Mouse (Mus musculus) liver, postnatal 0 days (tissue): ENCODE results near the gene Vps26c. TPM values are rescaled to one million over a fixed set of nuclear protein-coding genes. Genes with fewer than 3 reads are reported as not detected.

Experiments
- ATAC-seq: fragments of 200-750 bp; cut with Nextera tagmentation; 2 replicates; pipeline ENCODE4 v1.8.0; 2017; ENCODE audit warnings: mild to moderate bottlenecking, moderate library complexity
- DNase-seq: peaks from one replicate; pipeline ENCODE4 v3.0.0-alpha.2; 2016
- H3K27ac ChIP-seq: fragments of 300-500 bp; sonication (generic); 2 replicates; pipeline ENCODE4 v1.5.1; 2014; ENCODE audit warnings: antibody characterized with exemption, moderate library complexity, mild to moderate bottlenecking, low read depth
- H3K27me3 ChIP-seq: fragments of 300-500 bp; sonication (generic); 2 replicates; pipeline ENCODE4 v1.6.1; 2014; ENCODE audit warnings: low read length, control low read depth, mixed read lengths; ENCODE audit not compliant: insufficient read depth
- H3K36me3 ChIP-seq: fragments of 300-500 bp; sonication (generic); replicated peaks from 2 replicates; pipeline ENCODE4 v1.6.1; 2014; ENCODE audit warnings: mild to moderate bottlenecking, control low read depth, low read length, moderate library complexity, mixed read lengths; ENCODE audit not compliant: insufficient read depth
- H3K4me1 ChIP-seq: fragments of 300-500 bp; sonication (generic); 2 replicates; pipeline ENCODE4 v1.6.1; 2014; ENCODE audit warnings: antibody characterized with exemption, mild to moderate bottlenecking, control low read depth; ENCODE audit not compliant: insufficient read depth
- H3K4me2 ChIP-seq: fragments of 300-500 bp; sonication (generic); 2 replicates; pipeline ENCODE4 v1.6.1; 2014; ENCODE audit warnings: low read depth, mild to moderate bottlenecking, low read length, moderate library complexity, mixed read lengths
- H3K4me3 ChIP-seq: fragments of 300-500 bp; sonication (generic); 2 replicates; pipeline ENCODE4 v1.5.1; 2014; ENCODE audit warnings: low read depth, low read length
- H3K9ac ChIP-seq: fragments of 300-500 bp; sonication (generic); replicated peaks from 2 replicates; pipeline ENCODE4 v1.6.1; 2014; ENCODE audit warnings: mild to moderate bottlenecking, moderate library complexity
- H3K9me3 ChIP-seq: fragments of 300-500 bp; sonication (generic); 2 replicates; pipeline ENCODE4 v1.6.1; 2016; ENCODE audit warnings: mild to moderate bottlenecking, control low read depth, low read length, mixed read lengths
- CTCF ChIP-seq: sonication (generic); IDR thresholded peaks from 2 replicates; pipeline ENCODE4 v1.5.1; 2016; ENCODE audit warnings: antibody characterized with exemption, low read depth
- EP300 ChIP-seq: IDR thresholded peaks from 2 replicates; pipeline ENCODE4 v1.6.1; 2016; ENCODE audit warnings: antibody characterized with exemption, low read depth, mild to moderate bottlenecking
- WGBS: fragments of 180-500 bp; shearing (Covaris S2); extraction: QIAGEN DNeasy Blood & Tissue Kit; methylation state at CpG from one replicate; pipeline ENCODE4 v1.1.7; 2014; ENCODE audit not compliant: insufficient replicate concordance; 5-methylcytosine and 5-hydroxymethylcytosine counted together
- polyA plus RNA-seq: library from polyadenylated mRNA; unstranded; fragments of >200 nt; fragmentation: Nextera tagmentation; extraction: Ambion mirVana; gene quantifications from 2 replicates; pipeline ENCODE4 v1.2.1, GENCODE M21; 2015

Gene Vps26c
- 16.0 and 16.4 TPM in 2 replicates for polyA plus RNA-seq

- no peaks in the 10 kb centered on the region for H3K27me3 ChIP-seq
- peak within 1 kb of the TSS; percentile 87 for H3K4me2 ChIP-seq
- H3K4me1 ChIP-seq = peaks cover 41% of the 10 kb centered on the region
- H3K27ac ChIP-seq = peak within 1 kb of the TSS; percentile 98
- TF ChIP-seq CTCF (0 out of 2 replicates have a peak, but pooled peaks have one; percentile 3), EP300 (peak; percentile 69; the same call in 1 of the 2 replicates)
- peak within 1 kb of the TSS; percentile 93 for H3K4me3 ChIP-seq
- peak; percentile 98 for DNase-seq
- H3K36me3 ChIP-seq = no peaks in the 10 kb centered on the region
- peak within 1 kb of the TSS; percentile 90 for H3K9ac ChIP-seq
- no peaks in the 10 kb centered on the region for H3K9me3 ChIP-seq
- WGBS = 2% methylated on average over 89 of the region's 93 CpGs
- ATAC-seq = peak; percentile 91
Measured at GRCm38 (mm10) chr16:94526344-94527151, at the start of gene Vps26c. TSS of gene Vps26c (minus strand) at chr16:94526830.

- H3K27ac ChIP-seq = peak overlapping the region; percentile 16; the same call in 1 of the 2 replicates
- WGBS = 63% methylated on average over 5 of the region's 5 CpGs
- H3K9me3 ChIP-seq = no peaks in the 10 kb centered on the region
- DNase-seq = no peak
- H3K4me3 ChIP-seq = no peak overlapping the region
- no peak for ATAC-seq
- peak overlapping the region; percentile 5; the same call in 1 of the 2 replicates for H3K9ac ChIP-seq
- H3K4me1 ChIP-seq = peaks cover 49% of the 10 kb centered on the region
- no peaks in the 10 kb centered on the region for H3K36me3 ChIP-seq
- TF ChIP-seq EP300 (no peak), CTCF (no peak)
- H3K27me3 ChIP-seq = no peaks in the 10 kb centered on the region
- H3K4me2 ChIP-seq = no peak overlapping the region
Measured at GRCm38 (mm10) chr16:94575757-94576156, 49.1 kb upstream of the Vps26c start.

GRCm38 (mm10) chr16:94574718-94575094 is 48.1 kb upstream of the Vps26c start:
- no peaks in the 10 kb centered on the region for H3K9me3 ChIP-seq
- TF ChIP-seq CTCF = no peak
- no peak for TF ChIP-seq EP300
- H3K9ac ChIP-seq = no peak overlapping the region
- H3K27ac ChIP-seq = peak overlapping the region; percentile 18; the same call in 1 of the 2 replicates
- ATAC-seq = no peak
- H3K4me1 ChIP-seq = peaks cover 47% of the 10 kb centered on the region
- no peaks in the 10 kb centered on the region for H3K36me3 ChIP-seq
- DNase-seq = no peak
- H3K4me2 ChIP-seq = no peak overlapping the region
- H3K27me3 ChIP-seq = no peaks in the 10 kb centered on the region
- H3K4me3 ChIP-seq = no peak overlapping the region

GRCm38 (mm10) chr16:94574025-94574717 is 47.5 kb upstream of the Vps26c start:
- Histone ChIP-seq H3K4me3 (no peak overlapping the region), H3K27me3 (no peaks in the 10 kb centered on the region), H3K36me3 (no peaks in the 10 kb centered on the region), H3K4me1 (peaks cover 44% of the 10 kb centered on the region), H3K9me3 (no peaks in the 10 kb centered on the region), H3K27ac (peak overlapping the region; percentile 18; the same call in 1 of the 2 replicates), H3K4me2 (no peak overlapping the region), H3K9ac (no peak overlapping the region)
- 71% methylated on average over 3 of the region's 3 CpGs for WGBS
- no peak for DNase-seq
- no peak for TF ChIP-seq EP300
- TF ChIP-seq CTCF = no peak
- ATAC-seq = no peak

GRCm38 (mm10) chr16:94572422-94572821 is 45.8 kb upstream of the Vps26c start:
- no peaks in the 10 kb centered on the region for H3K9me3 ChIP-seq
- no peak for DNase-seq
- H3K4me1 ChIP-seq = peaks cover 53% of the 10 kb centered on the region
- H3K36me3 ChIP-seq = no peaks in the 10 kb centered on the region
- 30% methylated on average over 2 of the region's 2 CpGs for WGBS
- H3K9ac ChIP-seq = 0 out of 2 replicates have a peak overlapping the region, but pooled peaks have one; percentile 12
- ATAC-seq = no peak
- peak overlapping the region; percentile 21; the same call in 1 of the 2 replicates for H3K4me3 ChIP-seq
- TF ChIP-seq CTCF (no peak), EP300 (no peak)
- no peaks in the 10 kb centered on the region for H3K27me3 ChIP-seq
- H3K27ac ChIP-seq = 0 out of 2 replicates have a peak overlapping the region, but pooled peaks have one; percentile 40
- peak overlapping the region; percentile 57 for H3K4me2 ChIP-seq
